Comparison of ENCODE assay signal across 14 mouse cellular contexts in the genomic region with DNA sequence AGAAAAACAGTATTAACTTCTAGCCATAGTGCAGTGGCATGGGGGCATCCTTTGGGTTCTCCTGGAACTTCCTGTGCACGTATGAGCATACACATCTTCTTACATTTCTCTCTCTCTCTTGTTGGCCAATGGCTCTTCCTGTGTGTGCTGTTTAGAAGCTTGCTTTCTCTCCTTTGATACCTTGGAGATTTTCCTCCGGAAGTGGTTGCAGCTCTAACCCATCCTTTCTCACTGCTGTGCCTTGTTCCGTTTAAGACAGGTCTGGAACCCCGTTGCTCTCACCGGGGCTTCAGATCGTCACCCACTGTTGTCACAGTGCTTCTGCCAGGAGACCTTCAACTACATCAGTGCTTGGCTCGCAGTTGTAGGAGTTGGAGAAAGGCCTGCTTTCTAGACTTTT. TPM values are rescaled to one million over a fixed set of nuclear protein-coding genes. Genes with fewer than 3 reads are reported as not detected.
"Had no signal": no experiment of that assay in that cellular context is flagged by ENCODE, and none has a peak within 500 bp of the region (broad histone marks: within the 10 kb centered on the region; RNA-seq: fewer than 3 reads in every experiment).

No protein-coding gene starts in this region.

- ATAC-seq: intestine, postnatal 0 days; liver, embryonic 12.5 days; midbrain, embryonic 13.5 days; midbrain, embryonic 16.5 days had no signal

- DNase-seq: kidney, adult 2 months; kidney, postnatal 25 days; layer of hippocampus, adult 9-11 months; liver; lung, adult 2 months; lung, postnatal 14 days; lung, postnatal 4 days; thymus, postnatal 14 days had no signal

RNA-seq across cellular contexts. Expression of gene Slc36a2, which starts 36.4 kb away (rescaled TPM):
- total RNA-seq: monocyte, adult 5-6 weeks had no signal
- polyA plus RNA-seq: intestine, postnatal 0 days; myocyte had no signal
